Mouse (Mus musculus) E14TG2a.4 (cell line): ENCODE results near the gene Glp2r.

ENCODE experiments used
- CTCF ChIP-seq: conservative IDR thresholded peaks from 2 replicates; pipeline ENCODE4 v1.5.1; 2014; ENCODE audit warnings: low read length
- NANOG ChIP-seq: IDR thresholded peaks from 2 replicates; pipeline ENCODE4 v1.6.1; 2014; ENCODE audit warnings: borderline replicate concordance, low read length, mixed read lengths
- POU5F1 ChIP-seq: IDR thresholded peaks from 2 replicates; pipeline ENCODE4 v1.6.1; 2014; ENCODE audit warnings: low read length, borderline replicate concordance

DNA sequence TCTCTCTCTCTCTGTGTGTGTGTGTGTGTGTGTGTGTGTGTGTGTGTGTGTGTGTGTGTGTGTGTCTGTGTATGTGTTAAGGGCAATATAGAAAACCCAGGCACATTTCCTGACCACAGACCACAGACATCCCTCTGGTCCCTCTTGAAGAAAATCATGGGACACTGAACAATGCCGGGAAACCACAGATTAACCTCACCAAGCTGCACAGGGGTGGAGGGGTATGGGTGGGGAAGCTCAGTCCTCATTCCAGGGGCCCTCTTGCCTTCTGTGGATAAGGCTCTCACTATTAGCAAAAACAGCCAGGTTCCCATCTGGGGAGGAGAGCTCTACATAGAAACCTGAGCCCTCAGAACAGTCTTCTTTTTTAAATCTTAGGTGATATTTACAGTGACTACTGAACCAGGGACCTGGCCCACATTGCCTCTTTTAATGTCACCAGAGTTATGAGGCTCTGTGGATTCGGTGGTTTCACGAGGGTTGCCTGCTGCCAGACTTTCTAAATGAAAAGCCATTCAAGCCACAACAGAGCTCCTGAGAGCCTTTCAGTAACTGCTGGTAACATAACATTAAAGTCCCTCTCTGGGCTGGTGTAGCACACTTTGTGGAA is 137.2 kb downstream of the Glp2r start:
- TF ChIP-seq CTCF, result no peak
- TF ChIP-seq NANOG, result no peak
- TF ChIP-seq POU5F1, result no peak
